Mouse (Mus musculus) heart, postnatal 0 days (tissue): ENCODE measurements around the gene Lrmp. TPM values are rescaled to one million over a fixed set of nuclear protein-coding genes. Genes with fewer than 3 reads are reported as not detected.

Experiments used
- ATAC-seq: fragments of 200-750 bp; cut with Nextera tagmentation; 2 replicates; pipeline ENCODE4 v1.8.0; 2017; ENCODE audit warnings: low read depth, moderate number of reproducible peaks, moderate library complexity; ENCODE audit not compliant: insufficient read depth
- DNase-seq: peaks from one replicate; pipeline ENCODE4 v3.0.0-alpha.2; 2016; ENCODE audit warnings: low spot score
- H3K27ac ChIP-seq: fragments of 300-500 bp; sonication (generic); 2 replicates; pipeline ENCODE4 v1.5.1; 2014; ENCODE audit warnings: low read depth, mild to moderate bottlenecking
- H3K27me3 ChIP-seq: fragments of 300-500 bp; sonication (generic); 2 replicates; pipeline ENCODE4 v1.6.1; 2014; ENCODE audit warnings: low read length, mixed read lengths; ENCODE audit not compliant: control insufficient read depth, insufficient read depth
- H3K36me3 ChIP-seq: fragments of 300-500 bp; sonication (generic); replicated peaks from 2 replicates; pipeline ENCODE4 v1.6.1; 2014; ENCODE audit warnings: low read length, mixed read lengths; ENCODE audit not compliant: control insufficient read depth, insufficient read depth
- H3K4me1 ChIP-seq: fragments of 300-500 bp; sonication (generic); 2 replicates; pipeline ENCODE4 v1.6.1; 2014; ENCODE audit warnings: antibody characterized with exemption; ENCODE audit not compliant: control insufficient read depth, insufficient read depth
- H3K4me2 ChIP-seq: fragments of 300-500 bp; sonication (generic); 2 replicates; pipeline ENCODE4 v1.6.1; 2014; ENCODE audit warnings: low read depth, mild to moderate bottlenecking, low read length, moderate library complexity
- H3K4me3 ChIP-seq: fragments of 300-500 bp; sonication (generic); 2 replicates; pipeline ENCODE4 v1.5.1; 2014; ENCODE audit warnings: low read depth, low read length
- H3K9ac ChIP-seq: fragments of 300-500 bp; sonication (generic); replicated peaks from 2 replicates; pipeline ENCODE4 v1.6.1; 2014; ENCODE audit warnings: low read depth, low read length, mixed read lengths
- H3K9me3 ChIP-seq: fragments of 300-500 bp; sonication (generic); replicated peaks from 2 replicates; pipeline ENCODE4 v1.6.1; 2016; ENCODE audit warnings: low read length; ENCODE audit not compliant: control insufficient read depth
- CTCF ChIP-seq: IDR thresholded peaks from 2 replicates; pipeline ENCODE4 v1.5.1; 2016; ENCODE audit warnings: antibody characterized with exemption, control low read depth, low read depth
- EP300 ChIP-seq: IDR thresholded peaks from 2 replicates; pipeline ENCODE4 v1.6.1; 2016; ENCODE audit warnings: antibody characterized with exemption, low read depth
- WGBS: fragments of 180-500 bp; shearing (Covaris S2); extraction: QIAGEN DNeasy Blood & Tissue Kit; methylation state at CpG from one replicate; pipeline ENCODE4 v1.1.7; 2014; 5-methylcytosine and 5-hydroxymethylcytosine counted together
- polyA plus RNA-seq: library from polyadenylated mRNA; unstranded; fragments of >200 nt; fragmentation: Nextera tagmentation; extraction: Ambion mirVana; gene quantifications from 2 replicates; pipeline ENCODE4 v1.2.1, GENCODE M21; 2015
- total RNA-seq: library from RNA; depleted of rRNA; stranded (reverse); fragments of >200 nt; gene quantifications from 2 replicates; pipeline ENCODE4 v1.2.3, GENCODE M21; 2014; ENCODE audit warnings: low replicate concordance

The Lrmp gene
- total and polyA plus RNA-seq, 2 experiments from 2014 or later = 0.98 to 4.2 TPM

DNA sequence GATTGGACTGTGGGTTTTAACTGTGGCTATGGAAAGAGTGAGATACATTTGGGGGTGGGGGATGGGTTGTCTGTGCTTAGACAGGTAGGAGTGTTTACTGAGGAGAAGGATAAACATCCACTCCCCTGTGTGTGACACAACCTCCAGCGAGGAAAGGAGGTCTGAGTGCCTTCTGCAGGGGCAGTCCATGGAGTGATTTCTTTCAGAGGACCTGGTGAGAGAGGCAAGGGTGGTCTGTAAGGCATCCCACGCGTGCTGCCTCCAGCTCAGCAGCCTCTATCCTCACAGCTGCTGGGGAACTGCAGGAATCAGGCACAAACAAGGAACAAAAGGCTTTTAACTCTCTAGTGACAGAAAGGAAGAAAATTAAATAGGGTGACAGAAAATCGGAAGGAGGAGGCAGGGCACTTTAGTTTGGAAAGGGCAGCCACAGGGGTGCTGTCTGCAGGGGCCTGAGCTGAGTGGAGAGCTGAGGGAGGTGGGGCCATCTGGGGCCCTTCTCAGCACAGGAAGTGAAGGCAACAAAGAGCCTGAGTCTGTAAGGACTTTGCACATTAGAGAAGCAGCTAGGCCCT lies 732 bp downstream of the Lrmp start:
- peak overlapping the region; percentile 25; the same call in 1 of the 2 replicates for H3K27ac ChIP-seq
- no peak overlapping the region for H3K4me3 ChIP-seq
- no peak overlapping the region for H3K9ac ChIP-seq
- H3K27me3 ChIP-seq = no peaks in the 10 kb centered on the region
- H3K4me2 ChIP-seq = no peak overlapping the region
- DNase-seq = no peak
- TF ChIP-seq EP300 (no peak), CTCF (no peak)
- peaks cover 18% of the 10 kb centered on the region for H3K4me1 ChIP-seq
- no peak for ATAC-seq
- H3K36me3 ChIP-seq = no peaks in the 10 kb centered on the region
- H3K9me3 ChIP-seq = no peaks in the 10 kb centered on the region
- 46% methylated on average over 4 of the region's 4 CpGs for WGBS

DNA sequence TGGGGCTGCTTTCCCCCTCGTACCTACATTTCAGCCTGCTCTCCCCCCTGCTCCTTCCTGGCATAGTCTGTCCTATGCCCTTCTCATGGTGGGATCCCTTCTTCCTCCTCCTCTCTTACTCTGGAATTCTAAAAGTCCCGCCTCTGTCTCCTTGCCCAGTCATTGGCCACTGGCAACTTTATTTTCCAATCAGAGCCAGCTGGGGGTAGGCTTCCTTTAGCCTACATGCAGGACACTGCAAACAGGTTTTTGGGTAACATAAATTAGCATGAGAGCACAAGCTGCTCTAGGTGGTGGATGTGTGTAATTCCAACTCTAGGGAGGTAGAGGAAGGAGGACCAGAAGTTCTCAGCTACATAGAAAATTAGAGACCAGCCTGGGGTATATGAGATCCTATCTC lies 4.6 kb downstream of the Lrmp start:
- Histone ChIP-seq H3K4me2 (no peak overlapping the region), H3K36me3 (no peaks in the 10 kb centered on the region), H3K9me3 (no peaks in the 10 kb centered on the region), H3K4me3 (no peak overlapping the region), H3K27me3 (no peaks in the 10 kb centered on the region), H3K27ac (peak overlapping the region; percentile 66), H3K4me1 (peaks cover 39% of the 10 kb centered on the region), H3K9ac (no peak overlapping the region)
- TF ChIP-seq CTCF = no peak
- no peak for TF ChIP-seq EP300
- DNase-seq (no peak), ATAC-seq (no peak)
- WGBS = 54% methylated on average over 2 of the region's 2 CpGs

GRCm38 (mm10) chr6:145120787-145121589 lies 5.5 kb downstream of the Lrmp start:
- no peaks in the 10 kb centered on the region for H3K27me3 ChIP-seq
- H3K9me3 ChIP-seq = no peaks in the 10 kb centered on the region
- DNase-seq (peak; percentile 84), ATAC-seq (peak; percentile 53)
- peak overlapping the region; percentile 66 for H3K27ac ChIP-seq
- H3K9ac ChIP-seq = no peak overlapping the region
- TF ChIP-seq EP300 (no peak; the same call in 1 of the 2 replicates), CTCF (no peak)
- no peaks in the 10 kb centered on the region for H3K36me3 ChIP-seq
- H3K4me1 ChIP-seq = peaks cover 41% of the 10 kb centered on the region
- H3K4me2 ChIP-seq = peak overlapping the region; percentile 33
- H3K4me3 ChIP-seq = no peak overlapping the region; the same call in 1 of the 2 replicates
- WGBS = 21% methylated on average over 18 of the region's 18 CpGs

DNA sequence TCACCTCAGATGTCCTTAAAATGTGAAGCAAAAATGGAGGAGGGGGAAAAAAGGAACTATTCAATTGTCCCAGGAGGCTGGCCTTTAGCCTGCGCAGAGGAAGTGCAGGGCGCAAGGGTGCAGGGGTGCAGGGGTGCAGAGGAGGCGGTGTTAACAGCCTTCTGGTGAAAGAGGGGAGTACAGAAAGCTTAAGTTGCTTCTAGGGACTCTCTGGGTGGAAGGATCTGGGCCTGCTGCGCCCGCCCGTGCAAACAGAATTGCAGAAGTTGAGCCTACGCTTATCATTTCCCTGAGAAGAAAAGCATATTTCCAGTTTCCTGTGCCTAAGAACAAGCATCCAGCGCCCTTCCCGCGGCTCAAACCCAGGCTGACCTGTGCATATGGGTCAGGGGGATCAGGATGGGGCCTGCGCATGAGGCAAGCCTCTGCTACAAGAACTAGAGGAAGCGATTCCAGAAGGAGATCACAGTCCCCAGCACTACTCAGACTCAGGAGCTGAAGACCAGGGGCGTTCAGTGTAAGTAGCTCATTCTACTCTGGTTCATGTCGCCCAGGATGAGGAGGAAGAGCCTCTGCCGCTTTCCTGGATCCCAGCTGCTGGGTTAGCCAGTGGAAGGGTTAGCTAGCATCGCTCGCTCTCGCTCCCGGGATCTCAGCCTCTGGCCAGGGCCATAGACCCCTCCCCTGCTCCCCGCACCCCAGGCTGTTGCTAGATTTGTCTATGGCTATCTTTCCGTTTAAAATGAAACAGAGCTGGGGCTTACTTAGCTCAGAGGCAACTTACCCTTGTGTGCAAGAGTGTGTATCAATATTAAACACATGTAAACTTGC lies 6.4 kb downstream of the Lrmp start:
- DNase-seq (no peak), ATAC-seq (no peak)
- peak overlapping the region; percentile 25; the same call in 1 of the 2 replicates for H3K4me3 ChIP-seq
- peak overlapping the region; percentile 33; the same call in 1 of the 2 replicates for H3K4me2 ChIP-seq
- peak overlapping the region; percentile 28; the same call in 1 of the 2 replicates for H3K9ac ChIP-seq
- no peaks in the 10 kb centered on the region for H3K36me3 ChIP-seq
- peak overlapping the region; percentile 66 for H3K27ac ChIP-seq
- H3K9me3 ChIP-seq = no peaks in the 10 kb centered on the region
- WGBS = 65% methylated on average over 21 of the region's 21 CpGs
- H3K4me1 ChIP-seq = peaks cover 41% of the 10 kb centered on the region
- TF ChIP-seq CTCF (no peak), EP300 (no peak)
- H3K27me3 ChIP-seq = no peaks in the 10 kb centered on the region

- no peak overlapping the region for H3K9ac ChIP-seq
- DNase-seq = peak; percentile 37
Observed at GRCm38 (mm10) chr6:145122423-145123059, 7.1 kb downstream of the Lrmp start.

More at GRCm38 (mm10) chr6:145122423-145123059, 7.1 kb downstream of the Lrmp start:
- H3K36me3 ChIP-seq = no peaks in the 10 kb centered on the region
- TF ChIP-seq EP300 = no peak
- TF ChIP-seq CTCF = no peak
- H3K27me3 ChIP-seq = no peaks in the 10 kb centered on the region
- peak overlapping the region; percentile 66; the same call in 1 of the 2 replicates for H3K27ac ChIP-seq
- peak overlapping the region; percentile 25; the same call in 1 of the 2 replicates for H3K4me3 ChIP-seq
- H3K9me3 ChIP-seq = 0 out of 2 replicates have a peak, but pooled peaks cover 2% of the 10 kb centered on the region
- H3K4me1 ChIP-seq = peaks cover 41% of the 10 kb centered on the region
- WGBS = 40% methylated on average over 8 of the region's 8 CpGs
- H3K4me2 ChIP-seq = peak overlapping the region; percentile 4; the same call in 1 of the 2 replicates
- no peak for ATAC-seq
